Mouse (Mus musculus) kidney, postnatal 10 days (tissue): ENCODE measurements around the gene Gm10318.
A peak's percentile ranks its signal among the peaks of the same experiment; 100 is the strongest.

Source experiments
- DNase-seq: peaks from one replicate; pipeline ENCODE4 v3.0.0; 2021; ENCODE audit warnings: mixed read lengths

Gene Gm10318

DNA sequence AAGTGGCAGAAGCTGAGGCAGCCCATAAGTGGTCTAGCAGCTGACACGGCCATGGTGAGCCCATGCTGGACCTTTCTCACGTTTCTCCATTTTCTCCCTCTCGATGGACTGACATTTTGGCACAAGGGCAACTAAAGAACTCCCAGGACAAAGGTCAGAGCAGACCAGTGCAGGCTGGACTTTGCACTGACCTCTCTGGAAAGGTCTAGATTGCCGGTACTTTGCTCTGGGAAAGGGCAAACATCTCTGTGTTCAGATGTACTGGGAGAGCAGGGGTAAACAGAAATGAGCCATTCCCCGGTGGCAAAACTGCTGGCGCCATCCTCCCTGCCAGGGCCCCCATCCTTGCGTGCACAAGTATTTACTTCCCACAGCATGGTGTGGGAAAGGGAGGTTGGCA lies 47.5 kb downstream of the Gm10318 start:
- DNase-seq = no peak

DNA sequence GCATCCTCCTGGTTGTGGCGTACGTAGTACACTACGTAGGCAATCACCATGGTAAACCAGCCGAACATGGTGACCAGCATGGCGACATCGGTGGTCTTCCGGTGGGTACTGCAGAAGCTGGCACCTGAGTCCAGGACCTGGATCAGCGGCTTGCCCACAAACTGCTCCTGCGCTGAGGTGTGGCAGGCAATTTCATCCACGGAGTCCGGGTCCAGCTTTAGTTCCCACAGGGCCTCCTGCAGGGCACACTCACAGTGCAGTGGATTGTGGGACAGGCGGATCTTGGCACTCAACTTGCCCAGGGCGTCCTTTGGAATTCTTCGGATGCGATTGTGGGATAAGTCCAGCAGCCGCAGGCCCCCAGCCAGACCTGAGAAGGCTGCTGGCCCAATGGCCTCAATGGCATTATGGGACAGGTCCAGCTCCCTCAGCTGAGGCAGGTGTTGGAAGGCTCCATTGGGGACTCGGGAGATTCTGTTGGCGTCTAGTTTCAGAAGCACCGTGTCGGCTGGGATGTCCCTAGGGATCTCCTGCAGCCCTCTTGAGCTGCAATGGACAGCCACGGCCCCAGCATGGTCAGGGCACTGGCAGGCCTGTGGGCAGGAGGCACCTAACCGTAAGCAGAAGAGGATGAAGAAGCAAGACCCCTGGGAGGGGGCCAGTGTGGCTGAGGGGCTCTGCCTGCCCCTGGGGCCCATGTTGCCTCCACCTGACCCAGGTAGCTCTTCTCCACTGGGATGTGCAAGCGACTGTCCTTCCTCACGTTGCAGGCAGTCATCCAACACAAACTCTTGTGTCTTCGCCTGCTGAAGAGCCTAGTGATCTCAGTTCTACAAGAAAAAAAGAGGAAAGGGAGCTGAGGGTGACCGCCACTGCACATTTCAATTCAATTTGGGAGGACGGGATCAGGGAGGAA lies 48.5 kb downstream of the Gm10318 start:
- no peak for DNase-seq

DNA sequence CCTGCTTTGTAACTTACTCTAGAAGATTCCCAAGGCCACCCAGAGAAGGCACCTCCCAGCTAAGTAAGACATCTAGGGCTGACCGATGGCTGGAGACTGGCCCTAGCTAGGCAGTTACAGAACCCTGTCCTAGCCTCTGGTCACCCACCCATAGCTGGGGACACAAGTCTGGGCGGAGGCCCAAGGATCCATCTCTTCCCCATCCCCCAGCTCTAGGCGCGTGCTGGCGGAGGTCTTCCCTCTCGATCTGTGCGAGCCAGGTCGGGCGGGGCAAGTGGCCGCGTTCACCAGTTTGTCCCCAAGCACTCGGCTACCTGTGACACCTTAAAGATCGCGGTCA lies 49.2 kb downstream of the Gm10318 start:
- DNase-seq = peak; percentile 55

DNA sequence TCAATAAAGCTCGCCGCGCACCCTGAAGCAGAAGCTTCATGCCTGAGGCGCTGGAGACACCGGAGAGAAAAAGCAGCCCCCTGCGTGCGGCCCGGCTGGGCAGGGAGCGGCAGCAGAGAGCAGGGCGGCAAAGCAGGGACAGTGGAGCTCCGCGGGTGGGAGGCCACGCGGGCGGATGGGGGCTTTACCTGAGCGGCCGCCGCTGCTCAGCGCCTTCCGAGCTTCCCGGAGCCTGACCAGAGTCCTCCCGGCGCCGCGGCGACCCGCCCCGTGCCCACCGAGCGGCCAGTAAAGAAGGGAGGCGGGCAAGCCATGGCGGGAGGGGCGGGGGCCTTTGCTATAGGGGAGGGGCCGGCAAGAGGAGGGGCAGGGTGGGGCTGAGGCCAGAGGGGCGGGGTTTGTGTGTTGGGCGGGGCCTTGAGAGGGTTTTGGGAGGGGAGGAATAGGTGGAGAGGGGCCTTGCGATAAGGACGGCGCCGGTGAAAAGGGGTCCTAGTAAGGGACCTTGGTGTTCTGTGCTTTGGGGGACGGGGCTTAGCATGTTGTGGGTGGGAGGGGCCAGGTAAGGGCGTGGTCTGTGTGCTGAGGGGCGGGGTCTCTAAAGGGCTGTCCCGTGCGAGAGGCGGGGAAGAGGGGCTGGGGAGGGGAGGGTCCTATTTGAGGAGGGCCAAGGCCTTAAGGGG lies 49.7 kb downstream of the Gm10318 start, which contains the start of gene Lrrc3:
Gene Lrrc3, minus strand, starts transcription at position 326 of the 683 bp plus-strand sequence.
- DNase-seq = peak; percentile 84

DNA sequence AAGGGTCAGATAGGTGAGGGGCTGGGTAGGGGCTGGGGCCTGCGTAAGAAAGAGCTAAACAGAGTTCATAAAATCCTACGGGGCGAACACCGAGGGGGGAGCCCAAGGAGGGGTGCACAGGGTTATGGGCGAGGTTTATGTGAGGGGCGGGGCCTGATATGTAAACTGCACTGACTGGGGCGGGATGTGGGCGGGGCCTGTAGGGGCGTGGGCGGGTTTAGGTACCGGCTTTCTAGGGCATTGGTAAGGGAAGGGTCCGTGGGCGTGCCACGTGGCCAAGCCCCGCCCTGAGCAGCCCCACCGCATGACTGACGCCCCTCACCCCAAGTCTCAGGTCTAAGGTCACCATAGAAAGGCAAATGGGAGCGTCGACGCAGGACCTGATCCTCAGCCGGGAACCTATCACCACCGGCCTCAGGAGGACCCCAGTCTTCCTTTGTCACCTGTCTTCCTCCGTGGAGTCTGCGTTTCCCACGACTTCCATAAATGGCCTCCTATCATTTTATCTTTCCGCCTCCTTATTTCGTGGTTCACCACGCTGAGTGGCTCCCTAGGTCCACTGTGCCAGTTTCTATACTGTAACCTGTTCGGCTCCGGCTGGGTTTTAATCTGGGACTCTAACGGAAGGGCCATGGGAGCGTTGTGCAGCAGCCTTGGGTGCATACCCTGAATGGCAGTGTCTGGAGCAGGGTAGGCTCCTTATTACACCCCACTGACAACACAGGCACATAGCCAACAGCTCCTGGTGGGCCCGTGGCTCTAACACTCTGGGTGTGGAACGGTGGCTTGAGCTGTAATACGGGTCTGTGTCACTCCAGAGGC lies 50.4 kb downstream of the Gm10318 start:
- DNase-seq = peak; percentile 72
